Mouse (Mus musculus) ES-E14 (cell line): ENCODE measurements at regions not wholly inside any gene's neighbourhood (a gene's known extent, or its start where the extent isn't known, plus 50 kb on each side); places are given as distances from the start of the nearest gene placed in this dataset.
A peak's percentile ranks its signal among the peaks of the same experiment; 100 is the strongest.

ENCODE experiments used
- DNase-seq: peaks from one replicate; pipeline ENCODE4 v3.0.0-alpha.2; 2013; ENCODE audit warnings: low read depth, low spot score
- H3K27ac ChIP-seq: 2 replicates; pipeline ENCODE4 v1.5.1; 2012; ENCODE audit warnings: low read depth, mild to moderate bottlenecking, low read length, moderate library complexity, mixed read lengths; ENCODE audit not compliant: poor library complexity, insufficient read depth, severe bottlenecking
- H3K36me3 ChIP-seq: 2 replicates; pipeline ENCODE4 v1.6.1; 2012; ENCODE audit warnings: mild to moderate bottlenecking, low read length, moderate library complexity, mixed read lengths; ENCODE audit not compliant: control insufficient read depth, poor library complexity, insufficient read depth, severe bottlenecking
- H3K4me1 ChIP-seq, 2 experiments: fragments of 150-350 bp in 1 of 2; sonication (generic) in 1 of 2; 2 replicates each; pipeline ENCODE4 v1.6.1; 2012; ENCODE audit warnings: low read length in 2 of 2, mild to moderate bottlenecking in 1 of 2, mixed read lengths in 1 of 2; ENCODE audit not compliant: control insufficient read depth in 2 of 2, insufficient read depth in 2 of 2, poor library complexity in 1 of 2
- H3K4me3 ChIP-seq, 2 experiments: fragments of 150-350 bp in 1 of 2; sonication (generic) in 1 of 2; 2 replicates each; pipeline ENCODE4 v1.5.1; 2012; ENCODE audit warnings: low read length in 2 of 2, low read depth in 1 of 2, mild to moderate bottlenecking in 1 of 2, mixed read lengths in 1 of 2; ENCODE audit not compliant: insufficient read depth in 1 of 2, poor library complexity in 1 of 2, severe bottlenecking in 1 of 2
- H3K9ac ChIP-seq: 2 replicates; pipeline ENCODE4 v1.6.1; 2012; ENCODE audit warnings: low read depth, mild to moderate bottlenecking, low read length, mixed read lengths; ENCODE audit not compliant: poor library complexity, insufficient read depth, severe bottlenecking
- H3K9me3 ChIP-seq: fragments of 150-350 bp; sonication (generic); 2 replicates; pipeline ENCODE4 v1.6.1; 2012; ENCODE audit warnings: low read depth, mild to moderate bottlenecking, low read length; ENCODE audit not compliant: control insufficient read depth, insufficient read depth
- CHD2 ChIP-seq: IDR thresholded peaks from 2 replicates; pipeline ENCODE4 v1.6.1; 2014; ENCODE audit warnings: mild to moderate bottlenecking, low read depth, low read length, inconsistent platforms
- HCFC1 ChIP-seq: IDR thresholded peaks from 2 replicates; pipeline ENCODE4 v1.6.1; 2012; ENCODE audit warnings: low read length, inconsistent platforms, borderline replicate concordance; ENCODE audit not compliant: insufficient read depth
- MAFK ChIP-seq: IDR thresholded peaks from 2 replicates; pipeline ENCODE4 v1.6.1; 2014; ENCODE audit warnings: mild to moderate bottlenecking, low read depth, low read length, inconsistent platforms; ENCODE audit not compliant: insufficient read depth
- ZC3H11A ChIP-seq: IDR thresholded peaks from 2 replicates; pipeline ENCODE4 v1.6.1; 2012; ENCODE audit warnings: low read depth, mild to moderate bottlenecking, inconsistent platforms, low read length, borderline replicate concordance
- ZNF384 ChIP-seq: IDR thresholded peaks from 2 replicates; pipeline ENCODE4 v1.6.1; 2012; ENCODE audit warnings: low read depth, low read length, inconsistent platforms
- in situ Hi-C, 2 experiments: fragments of 600-800 bp; cut with MboI; formaldehyde crosslinking; loops; one replicate each; pipeline ENCODE4 v1.15.1; 2025; ENCODE audit warnings: low sequenced_read_pairs in 2 of 2, inconsistent platforms in 1 of 2; ENCODE audit not compliant: unreplicated experiment in 2 of 2

DNA sequence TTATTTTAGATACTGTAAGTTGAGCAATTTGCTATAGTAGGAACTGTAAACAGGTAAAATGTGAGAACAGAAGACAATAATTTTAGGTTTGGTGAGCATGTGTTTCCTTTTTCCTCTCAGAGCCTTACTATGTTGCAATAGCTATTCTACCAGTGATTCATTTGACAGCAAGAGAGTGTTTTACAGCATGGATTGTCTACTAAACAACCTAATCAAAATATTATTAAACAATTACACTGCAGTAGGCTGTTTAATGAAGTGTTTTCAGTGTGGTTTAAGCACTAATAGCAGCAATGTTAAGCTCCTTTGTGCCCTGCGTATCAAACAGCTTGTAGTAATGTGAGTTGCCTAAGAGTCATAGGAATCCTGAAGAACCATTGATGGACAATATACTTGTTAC is 687.9 kb downstream of the Epha7 start:
- no peaks in the 10 kb centered on the region for H3K9me3 ChIP-seq
- H3K4me1 ChIP-seq, result no peaks in the 10 kb centered on the region
- no peak for DNase-seq
- no peak overlapping the region for H3K9ac ChIP-seq
- no peak overlapping the region for H3K27ac ChIP-seq
- no peak for TF ChIP-seq ZNF384
- no peak for TF ChIP-seq HCFC1
- TF ChIP-seq ZC3H11A, result no peak
- no peak for TF ChIP-seq CHD2
- TF ChIP-seq MAFK, result no peak
- in situ Hi-C loops, result no loop called here
- no peaks in the 10 kb centered on the region for H3K36me3 ChIP-seq
- H3K4me3 ChIP-seq, result no peak overlapping the region

DNA sequence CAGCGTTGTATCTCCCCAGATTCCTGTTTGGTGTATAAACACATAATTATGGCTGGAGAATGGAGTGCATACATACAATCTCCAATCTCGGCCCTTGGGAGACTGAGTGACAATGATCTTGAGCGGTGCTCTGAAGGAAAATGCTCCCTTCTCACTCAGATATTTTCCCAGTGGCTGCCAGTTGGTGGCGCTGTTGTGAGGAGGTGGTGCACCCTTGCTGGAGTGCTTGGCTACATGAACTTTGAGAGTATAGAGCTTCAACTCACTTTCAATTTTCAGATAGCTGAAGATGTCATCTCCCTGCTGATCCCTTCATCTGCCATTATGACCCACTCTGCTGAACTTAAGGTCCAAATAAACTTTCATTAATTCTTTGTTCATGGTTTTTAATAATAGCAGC is 712.1 kb downstream of the Epha7 start:
- Histone ChIP-seq H3K4me3 (no peak overlapping the region), H3K9me3 (no peaks in the 10 kb centered on the region), H3K27ac (no peak overlapping the region), H3K9ac (no peak overlapping the region), H3K4me1 (no peaks in the 10 kb centered on the region), H3K36me3 (no peaks in the 10 kb centered on the region)
- no peak for TF ChIP-seq ZNF384
- no peak for TF ChIP-seq MAFK
- TF ChIP-seq HCFC1, result no peak
- no peak for TF ChIP-seq CHD2
- TF ChIP-seq ZC3H11A, result 0 out of 2 replicates have a peak, but pooled peaks have one; percentile 20
- in situ Hi-C loops, result no loop called here
- DNase-seq, result peak; percentile 24

DNA sequence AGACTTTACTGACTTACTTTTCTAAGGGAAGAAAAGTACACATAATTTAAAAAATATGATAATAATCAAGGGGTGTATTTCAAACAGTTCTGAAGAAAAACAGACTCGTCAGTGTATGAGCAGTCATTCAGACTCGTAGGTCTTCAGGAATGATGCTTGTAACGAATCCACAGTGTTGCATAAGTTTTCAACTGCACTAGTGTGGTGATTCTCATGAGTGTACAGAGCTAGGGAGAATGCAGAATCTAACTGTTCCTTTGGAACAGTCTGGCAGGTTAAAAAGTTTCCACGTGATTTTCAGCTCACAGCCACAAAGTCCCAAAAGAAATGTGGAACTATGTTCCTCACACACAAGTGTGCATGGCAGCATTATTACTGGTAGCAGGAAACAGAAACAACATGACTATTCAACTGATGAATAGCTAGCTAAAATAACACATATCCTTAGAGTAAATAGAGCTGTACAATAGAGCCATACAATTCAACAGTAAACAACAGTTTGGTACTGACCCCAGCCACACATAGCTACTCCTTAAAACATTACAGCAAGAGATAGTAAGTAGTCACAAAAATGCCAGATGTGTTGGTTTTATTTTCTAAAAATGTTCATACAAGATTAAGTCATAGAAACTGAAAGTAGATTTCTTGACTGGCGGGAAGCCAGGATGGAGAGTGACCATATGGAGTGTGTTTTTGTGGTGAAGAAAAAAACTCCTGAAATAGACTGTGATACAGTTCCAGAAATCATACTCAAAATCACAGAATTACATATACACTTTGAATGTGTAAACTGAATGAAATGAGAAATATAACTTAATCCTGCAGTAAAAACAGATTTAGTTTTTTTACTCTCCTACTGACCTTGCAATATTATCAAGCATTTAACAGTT is 713.1 kb downstream of the Epha7 start:
- Histone ChIP-seq H3K4me1 (no peaks in the 10 kb centered on the region), H3K36me3 (no peaks in the 10 kb centered on the region)
- TF ChIP-seq CHD2, result no peak
- TF ChIP-seq MAFK, result no peak
- TF ChIP-seq ZNF384, result no peak
- no peak for TF ChIP-seq ZC3H11A
- no peak for TF ChIP-seq HCFC1

More for the DNA sequence above, 713.1 kb downstream of the Epha7 start:
- no peak for DNase-seq
- Histone ChIP-seq H3K9ac (no peak overlapping the region), H3K4me3 (no peak overlapping the region), H3K27ac (no peak overlapping the region), H3K9me3 (no peaks in the 10 kb centered on the region)
- in situ Hi-C loops, result no loop called here
